Mouse (Mus musculus) cerebellum, adult 8-10 months (tissue): ENCODE results near the gene Cadps2.

ENCODE experiments used
- DNase-seq: peaks from one replicate; pipeline ENCODE4 v3.0.0; 2022

Gene Cadps2

DNA sequence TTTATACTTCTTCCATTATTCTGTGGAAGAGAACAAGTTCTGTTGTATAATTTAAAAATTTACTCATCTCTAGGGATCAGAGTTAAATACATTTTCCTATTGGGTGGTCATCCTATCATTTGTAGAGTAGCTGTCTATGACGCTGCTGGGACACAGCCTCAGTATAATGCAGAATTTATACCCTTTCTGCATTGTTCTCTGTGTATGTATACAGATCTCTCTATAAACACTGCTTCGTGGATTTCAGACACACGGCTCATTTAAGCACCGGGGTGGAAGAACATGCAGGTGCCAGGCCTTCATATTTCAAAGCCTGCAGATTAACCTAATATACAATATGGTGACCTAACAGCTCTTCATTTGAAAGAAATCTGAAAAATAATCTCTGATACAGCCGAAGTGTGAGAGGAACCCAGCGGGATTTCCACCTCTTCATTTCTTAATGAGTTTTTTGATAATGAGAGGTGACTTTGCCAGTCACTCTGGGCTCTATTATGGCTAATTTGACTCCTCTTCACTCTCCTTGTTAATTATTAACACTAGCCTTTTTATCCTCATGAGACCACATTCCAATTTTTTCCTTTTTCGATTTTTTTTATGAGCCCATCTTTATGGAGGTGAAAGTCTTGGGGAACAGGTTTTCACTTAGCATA lies 501.7 kb downstream of the Cadps2 start:
- no peak for DNase-seq

DNA sequence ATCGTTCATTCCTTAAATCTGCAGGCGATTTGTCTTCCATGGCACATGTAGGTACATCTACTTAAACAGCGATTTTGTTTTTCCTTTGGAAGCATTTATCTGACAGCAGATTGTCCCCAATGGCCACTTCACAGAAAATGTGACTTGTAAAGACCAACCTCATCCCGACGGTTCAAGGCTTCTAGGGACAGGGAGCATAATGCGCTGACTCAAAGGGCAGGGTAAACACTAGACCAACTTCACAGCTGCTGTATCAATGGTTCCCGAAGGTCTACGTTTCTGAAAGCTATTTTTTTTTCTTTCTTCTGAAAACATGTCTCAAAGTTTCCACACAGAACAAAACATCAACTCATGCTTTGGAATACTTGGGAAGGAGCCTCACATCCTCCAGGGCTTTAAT lies 524.3 kb downstream of the Cadps2 start:
- no peak for DNase-seq

DNA sequence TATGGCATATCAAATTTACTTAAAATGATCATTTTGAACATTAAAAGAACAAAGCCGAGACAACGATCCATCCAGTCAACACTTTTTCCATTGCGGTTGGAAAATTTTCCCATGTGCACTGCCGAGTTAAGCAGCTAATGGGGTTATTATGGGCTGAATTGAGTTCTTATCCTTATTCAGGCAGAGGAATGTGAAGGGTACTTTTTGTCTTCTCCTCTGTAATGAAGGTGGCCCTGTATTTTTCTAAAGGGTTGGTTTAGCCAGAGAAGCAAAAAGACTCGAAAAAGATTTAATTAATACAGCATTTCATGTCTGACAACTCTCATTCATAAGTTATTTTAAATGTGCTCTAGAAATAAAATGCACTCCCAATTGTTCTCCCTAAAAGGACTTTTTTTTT lies 524.9 kb downstream of the Cadps2 start:
- DNase-seq = no peak

DNA sequence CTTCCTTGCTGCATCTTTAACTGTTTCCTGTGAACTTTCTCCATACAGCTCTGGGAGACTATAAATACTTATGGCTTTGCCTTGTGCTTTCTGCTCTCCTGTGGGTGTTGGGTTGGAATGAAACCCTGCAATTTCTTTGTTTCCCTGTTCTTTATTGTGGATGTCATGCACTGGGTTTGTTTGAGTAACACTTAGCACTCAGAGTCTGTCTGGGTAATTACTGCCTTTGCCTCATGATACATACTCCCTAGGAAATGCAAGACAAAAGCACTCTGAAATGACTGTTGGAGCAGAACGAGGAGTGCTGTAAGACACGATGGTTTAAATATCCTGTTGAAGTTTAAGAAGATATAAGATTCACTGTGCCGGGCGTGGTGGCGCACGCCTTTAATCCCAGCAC lies 533.2 kb downstream of the Cadps2 start:
- no peak for DNase-seq

DNA sequence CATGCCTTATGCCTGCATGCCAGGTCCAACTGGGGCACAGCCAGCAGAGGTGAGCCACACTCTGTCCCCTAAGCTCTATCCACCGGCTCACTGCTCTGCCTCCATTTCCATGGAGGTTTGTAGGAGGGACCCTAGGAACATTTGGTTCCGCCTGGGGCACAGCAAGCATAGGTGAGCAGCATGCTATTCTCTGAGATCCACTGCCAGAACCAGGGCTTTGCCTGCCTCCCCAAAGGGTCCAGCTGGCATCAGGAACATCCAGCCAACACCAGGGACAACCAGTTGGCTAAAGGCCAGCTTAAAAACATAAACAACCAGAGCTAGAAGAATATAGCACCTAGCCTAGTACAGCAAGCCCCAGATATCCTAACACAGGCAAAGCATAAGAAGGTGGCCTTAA lies 540.6 kb downstream of the Cadps2 start:
- peak; percentile 41 for DNase-seq

DNA sequence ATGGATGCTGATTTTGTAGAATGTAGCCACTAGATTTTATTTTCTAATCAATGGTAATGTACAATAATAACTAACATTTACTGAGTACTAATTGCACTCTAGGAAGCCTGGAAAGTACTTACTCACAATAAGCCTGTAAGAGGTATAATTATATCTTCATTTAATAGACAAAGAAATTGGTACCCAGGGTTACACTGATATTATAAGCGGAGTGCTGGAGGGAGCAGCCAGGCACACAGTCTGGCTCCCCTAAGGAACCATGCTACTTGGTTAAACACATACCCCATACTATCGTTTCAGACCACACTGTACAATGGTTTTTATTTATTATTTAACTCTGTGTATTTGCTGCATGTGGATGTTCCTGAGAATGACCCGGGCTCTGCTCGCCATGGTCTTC lies 544.5 kb downstream of the Cadps2 start:
- DNase-seq = no peak

DNA sequence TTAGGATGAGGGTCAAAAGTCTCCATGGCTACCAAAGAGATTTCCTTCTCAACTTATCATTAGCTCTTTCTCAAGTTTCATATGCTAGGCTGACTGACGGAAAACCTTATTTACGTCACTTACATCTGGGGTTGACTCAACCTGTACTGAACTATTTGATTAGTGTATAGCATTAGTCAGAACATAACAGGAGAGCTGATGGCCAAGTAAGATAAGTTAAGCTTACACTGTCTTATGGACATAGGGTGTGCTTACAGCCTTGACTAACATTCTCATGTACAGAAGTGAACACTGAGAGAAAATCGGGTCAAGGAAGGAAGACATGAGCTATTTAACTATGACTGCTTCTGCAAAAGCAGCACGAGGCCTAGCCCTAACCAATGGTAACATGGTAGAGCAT lies 550.5 kb downstream of the Cadps2 start:
- DNase-seq = no peak

DNA sequence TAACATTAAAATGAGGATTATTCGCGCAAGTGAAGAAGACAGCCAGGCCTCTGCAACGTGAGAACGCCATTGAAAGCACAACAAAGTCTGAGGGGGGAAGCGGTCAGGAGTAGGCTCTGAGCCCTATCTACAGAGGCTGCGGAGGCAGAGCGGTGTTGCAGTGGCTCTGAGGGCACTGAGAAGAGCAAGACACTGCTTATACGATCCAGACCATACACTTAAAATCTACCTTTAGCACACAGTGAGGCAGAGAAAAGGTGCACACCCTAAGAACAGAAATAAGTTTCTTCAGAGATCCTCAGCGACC lies 557.8 kb downstream of the Cadps2 start:
- no peak for DNase-seq

DNA sequence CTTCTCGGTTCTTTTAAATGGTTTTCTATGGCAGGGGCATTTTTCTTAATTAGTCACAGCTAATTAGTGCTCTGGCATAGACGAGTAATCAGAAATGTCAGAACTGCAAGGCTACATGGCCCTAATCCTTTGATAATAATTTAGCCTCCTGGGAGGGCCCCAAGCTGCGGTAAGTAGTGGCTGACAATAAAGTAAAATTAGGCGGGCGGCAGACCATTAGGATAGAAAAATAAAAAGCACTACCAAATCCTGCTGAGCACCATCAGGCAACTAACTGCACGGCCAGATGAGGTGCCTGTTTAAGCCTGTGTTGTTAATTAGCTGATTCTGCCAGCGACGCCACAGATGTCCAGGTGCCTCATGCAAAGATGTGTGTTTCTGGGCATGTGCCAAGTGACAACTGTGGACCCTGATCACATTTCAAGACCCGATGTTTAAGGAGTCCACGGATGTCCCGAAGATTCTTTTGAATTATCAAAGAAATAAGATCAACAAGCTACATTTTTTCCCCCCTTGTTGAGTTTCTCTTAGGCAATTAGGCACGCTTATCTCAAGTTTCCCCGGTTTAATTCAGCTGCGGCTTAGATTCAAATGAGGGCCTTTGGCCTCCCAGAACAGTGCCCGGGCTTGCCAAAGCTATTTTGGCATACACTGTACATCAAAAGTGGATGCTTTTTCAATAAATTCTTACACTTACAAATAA lies 558.3 kb downstream of the Cadps2 start:
- no peak for DNase-seq

DNA sequence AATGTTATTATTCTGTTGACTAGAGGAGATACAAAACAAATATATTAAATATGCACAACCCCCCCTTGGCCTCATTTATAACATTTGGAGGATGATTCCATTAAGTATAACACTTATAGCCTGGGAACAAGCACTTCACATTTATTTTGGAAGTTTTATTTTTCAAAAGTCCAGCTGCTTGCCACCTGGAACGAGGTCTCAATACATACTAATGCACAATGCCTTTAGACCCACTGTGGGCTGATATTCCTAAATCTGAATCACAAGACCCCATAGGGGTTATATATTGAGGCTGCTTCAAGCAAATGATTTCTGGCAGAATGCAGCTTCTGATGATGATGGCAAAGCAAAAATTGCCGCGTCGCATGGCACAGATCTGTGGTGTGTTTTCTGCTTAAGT lies 565.7 kb downstream of the Cadps2 start:
- no peak for DNase-seq

DNA sequence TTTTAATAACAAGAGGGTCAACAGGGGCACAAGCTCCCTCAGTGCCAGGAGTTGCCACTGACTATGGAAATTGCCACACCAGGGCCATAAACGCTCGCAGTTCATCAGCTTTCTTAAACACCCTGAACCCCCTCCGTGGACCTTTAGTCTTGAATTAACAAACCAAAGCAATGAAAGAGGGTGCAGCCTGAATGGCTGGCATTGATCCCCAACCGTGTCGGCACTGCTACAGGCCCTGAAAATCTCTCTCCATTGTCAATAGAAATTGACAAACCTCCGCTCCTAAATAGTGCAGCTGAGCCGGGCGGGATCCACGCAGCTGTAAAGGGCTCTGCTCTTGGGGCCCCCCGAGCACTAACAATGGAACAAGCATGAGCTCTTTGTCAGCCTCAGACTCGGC lies 566.2 kb downstream of the Cadps2 start:
- no peak for DNase-seq

DNA sequence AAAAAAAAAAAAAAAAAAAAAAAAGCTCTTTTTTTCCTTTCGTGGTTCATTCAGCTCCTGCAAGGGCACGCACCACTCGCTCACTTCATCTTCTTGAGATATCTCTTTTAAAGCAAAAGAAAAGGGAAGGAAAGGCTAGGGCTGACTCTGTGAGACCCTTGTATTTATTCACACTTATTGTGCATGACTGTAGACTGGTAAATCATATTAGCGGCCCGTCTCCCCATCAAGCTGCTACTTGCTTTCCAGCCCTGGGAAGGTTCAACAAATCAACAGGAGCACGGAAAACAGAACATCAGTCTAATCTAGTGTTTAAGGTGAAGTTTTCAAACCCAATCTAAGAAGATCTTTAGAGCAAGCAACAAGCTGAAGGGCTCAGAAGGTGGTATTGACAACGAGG lies 566.7 kb downstream of the Cadps2 start:
- no peak for DNase-seq

DNA sequence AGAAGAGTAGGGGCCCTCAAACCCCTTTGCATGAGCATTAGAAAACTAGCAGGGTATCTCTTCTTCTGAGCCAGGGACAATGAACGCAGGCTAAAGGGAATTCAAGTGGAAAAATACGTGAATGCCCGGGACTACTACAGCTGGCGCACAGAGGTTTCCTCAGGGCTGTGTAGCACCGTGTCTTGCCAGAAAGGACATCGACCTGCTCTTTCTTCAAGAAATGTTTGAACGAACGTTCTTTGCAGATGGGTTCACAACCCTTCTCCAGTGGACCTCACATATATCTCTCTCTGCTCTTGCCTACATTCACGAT lies 578.5 kb downstream of the Cadps2 start:
- DNase-seq = no peak

DNA sequence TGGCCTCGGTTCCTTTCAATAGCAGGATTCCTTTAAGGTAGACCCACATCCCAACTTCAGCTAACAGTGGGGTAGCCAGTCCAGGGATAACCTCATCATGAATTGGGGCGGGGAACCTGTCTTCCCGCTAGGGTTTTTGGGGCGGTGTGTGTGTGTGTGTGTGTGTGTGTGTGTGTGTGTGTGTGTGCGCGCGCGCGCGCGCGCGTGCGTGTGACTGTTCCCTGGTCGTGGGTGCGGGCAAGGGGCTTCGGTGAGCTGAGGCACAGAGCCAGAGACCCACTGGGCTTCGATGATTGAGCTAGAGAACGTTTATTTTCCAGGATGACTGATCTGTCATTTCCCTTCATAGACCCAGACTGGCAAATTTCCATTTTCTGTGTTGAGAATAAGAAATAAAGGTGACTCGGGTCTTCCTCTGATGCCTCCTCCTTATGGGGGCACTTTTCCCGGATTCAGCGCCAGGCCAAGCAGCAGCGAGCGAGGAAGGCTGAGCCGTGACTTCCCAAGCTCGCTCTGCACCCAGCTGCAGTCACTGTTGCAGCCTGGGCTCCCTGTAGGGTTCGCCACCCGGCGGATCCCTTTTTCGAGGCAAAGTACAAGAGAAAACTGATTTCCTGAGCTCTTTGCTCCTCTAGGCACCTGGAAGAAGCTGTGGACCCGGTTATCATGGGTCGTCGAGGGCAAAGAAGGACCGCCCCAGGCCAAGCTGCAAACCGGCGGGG lies 579.0 kb downstream of the Cadps2 start:
- no peak for DNase-seq

DNA sequence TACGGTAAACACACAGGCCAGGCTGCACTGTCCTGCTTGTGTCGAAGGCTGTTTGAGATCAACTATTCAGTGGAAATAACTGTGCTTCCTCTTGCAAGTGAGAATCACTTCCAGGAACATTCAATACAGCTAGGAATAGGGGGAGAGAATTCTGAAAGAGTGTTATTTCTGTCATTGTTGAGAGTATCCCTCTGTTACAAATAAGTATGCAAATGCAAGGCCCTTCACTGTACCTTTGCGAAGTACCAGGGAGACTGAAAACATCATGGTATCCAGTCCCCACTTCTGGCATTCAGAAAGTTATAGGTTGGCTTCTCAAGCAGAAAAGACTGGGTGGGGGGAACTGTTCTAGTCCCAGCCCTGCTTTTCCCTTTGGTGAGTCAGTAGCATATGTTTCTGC lies 581.2 kb downstream of the Cadps2 start:
- DNase-seq = no peak

DNA sequence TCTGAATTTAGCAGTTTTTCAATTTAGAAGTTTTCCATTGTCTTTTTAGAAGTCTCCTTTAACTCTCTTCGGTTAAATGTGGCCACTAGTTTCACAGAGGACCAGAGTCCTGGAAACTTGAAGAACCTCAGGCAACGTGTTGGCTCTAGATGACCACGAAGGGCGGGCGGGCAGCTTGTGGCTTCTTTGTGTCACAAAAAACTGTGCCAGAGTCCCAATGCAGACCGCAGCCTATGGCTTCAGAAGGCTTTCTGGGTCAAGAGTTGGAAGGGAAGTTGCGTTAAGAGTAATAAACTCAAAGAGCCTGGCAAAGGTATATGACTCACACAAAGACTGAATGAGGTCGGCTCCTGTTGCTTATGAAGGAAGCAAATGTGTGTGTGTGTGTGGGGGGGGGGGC lies 584.1 kb downstream of the Cadps2 start:
- no peak for DNase-seq

DNA sequence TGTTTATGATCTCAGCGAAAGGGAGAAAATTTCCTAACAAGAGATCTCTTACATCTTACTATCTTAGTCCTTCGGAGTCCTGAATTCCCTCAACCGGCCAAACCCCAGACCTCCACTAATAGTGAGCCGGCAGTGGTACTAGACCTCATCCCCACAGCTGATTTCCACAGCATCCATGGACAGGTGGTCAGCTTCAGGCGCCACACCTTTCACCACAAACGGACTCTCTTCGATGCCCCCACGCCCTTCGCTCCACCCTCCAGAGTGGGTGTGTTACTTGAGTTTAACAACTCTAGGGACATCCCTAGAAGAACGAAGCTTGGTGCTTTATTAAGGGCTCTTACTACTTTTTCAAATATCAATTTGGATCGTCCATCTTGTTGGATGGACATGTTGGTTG lies 584.6 kb downstream of the Cadps2 start:
- DNase-seq = no peak

DNA sequence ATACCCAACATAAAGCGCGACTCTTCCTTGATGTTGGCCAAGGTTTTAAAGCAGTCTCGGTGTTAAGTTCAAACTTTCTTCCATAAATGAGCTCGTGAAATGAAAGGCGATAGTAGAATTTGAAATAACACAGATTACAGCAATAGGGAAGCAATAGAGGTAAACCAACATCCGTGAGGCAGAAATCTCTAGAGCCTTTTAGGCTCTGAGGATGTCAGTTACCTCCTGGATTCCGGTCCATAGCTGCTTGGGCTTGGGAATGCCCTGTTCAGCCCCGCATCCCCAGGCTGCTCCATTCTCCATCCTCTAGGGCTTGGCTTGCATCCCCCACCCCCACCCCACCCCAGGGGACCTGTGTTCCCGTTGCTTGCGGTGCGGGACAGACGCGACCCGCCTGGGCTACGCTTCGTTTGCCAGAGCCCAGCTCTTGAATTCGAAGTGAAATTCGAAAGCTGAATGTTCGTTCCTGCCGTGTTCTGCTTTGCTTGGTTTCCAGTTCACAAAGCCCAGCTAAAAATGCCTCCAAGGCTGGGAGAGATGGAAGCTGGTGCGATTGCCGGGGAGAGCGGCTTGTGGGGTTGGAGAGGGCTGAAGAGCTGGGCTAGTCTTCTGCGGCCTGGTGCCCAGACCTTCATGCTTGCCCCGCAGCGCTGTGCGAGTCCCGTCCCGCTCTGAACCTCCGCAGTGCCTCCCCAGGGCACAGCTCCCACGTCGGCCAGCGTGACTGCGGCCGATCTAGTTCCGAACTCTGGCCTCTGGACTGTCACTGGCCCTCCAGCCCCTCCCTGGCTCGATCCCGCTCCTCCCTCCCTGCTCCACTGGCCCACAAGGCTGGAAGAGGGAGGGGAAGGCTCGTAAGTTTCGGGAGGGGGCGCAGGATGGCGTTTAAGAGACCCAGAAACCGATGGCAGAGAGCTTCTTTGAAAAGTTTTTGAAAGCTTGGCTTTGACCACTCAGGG lies 585.6 kb downstream of the Cadps2 start:
- DNase-seq = no peak

DNA sequence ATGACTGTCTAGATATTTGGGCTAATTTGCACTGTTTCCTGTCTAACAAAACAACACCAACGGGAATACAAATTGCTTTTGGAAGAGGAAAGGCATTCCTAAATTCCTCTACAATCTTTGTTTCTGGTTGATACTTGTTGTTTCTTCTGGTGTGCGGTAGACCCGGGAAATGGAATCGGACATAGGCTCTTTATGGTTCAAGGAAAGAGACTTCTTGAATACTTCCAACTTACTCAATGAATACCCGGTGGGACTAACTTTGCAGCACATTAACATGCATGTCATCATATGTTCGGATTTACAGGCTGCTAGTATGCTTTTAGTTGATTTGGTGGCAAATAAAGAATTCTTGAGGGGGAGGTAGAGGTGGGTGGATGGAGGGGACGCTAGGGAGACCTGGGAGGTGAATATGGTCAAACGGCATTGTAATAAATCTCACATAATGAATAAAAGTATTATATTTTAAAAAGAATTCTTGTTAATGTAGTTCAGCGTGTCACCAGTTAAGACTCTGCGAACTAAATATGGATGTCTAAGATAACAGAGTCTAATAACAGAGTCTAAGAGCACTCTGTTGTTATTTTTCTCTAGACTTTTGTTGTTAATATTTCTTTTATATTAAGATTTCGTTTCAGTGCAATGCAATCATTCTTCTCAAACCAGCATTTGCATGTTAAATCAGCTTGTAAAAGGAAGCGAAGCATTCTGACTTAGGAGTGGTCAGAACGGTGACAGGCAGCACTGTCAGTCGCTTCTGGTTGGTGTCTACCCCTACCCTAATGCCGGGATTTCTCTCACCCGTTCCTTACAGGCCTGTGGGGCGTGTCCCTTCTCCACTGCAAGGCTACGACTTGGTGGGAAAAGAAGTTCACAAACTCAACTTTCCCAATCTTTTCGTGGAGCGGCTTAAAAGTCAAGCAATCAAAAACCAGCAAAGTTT lies 586.8 kb downstream of the Cadps2 start:
- no peak for DNase-seq

DNA sequence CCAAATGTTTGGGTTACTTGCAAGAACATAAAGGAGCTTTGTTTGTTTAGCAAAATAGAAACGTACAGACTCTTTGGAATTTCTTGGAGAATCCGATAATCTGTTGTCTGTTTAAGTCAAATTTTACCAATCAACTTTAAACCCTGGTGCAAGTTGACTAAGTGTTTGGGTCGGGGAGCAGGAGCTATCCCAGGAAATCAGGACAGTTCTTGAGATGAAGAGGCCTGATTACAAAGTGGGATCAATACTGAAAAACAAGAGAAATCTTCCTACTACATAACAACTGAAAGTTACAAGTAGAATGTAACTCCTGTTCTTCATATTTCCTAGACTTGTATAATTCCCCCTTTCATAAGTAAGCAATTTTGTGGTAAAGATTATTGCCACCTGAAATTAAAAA lies 587.8 kb downstream of the Cadps2 start:
- no peak for DNase-seq

DNA sequence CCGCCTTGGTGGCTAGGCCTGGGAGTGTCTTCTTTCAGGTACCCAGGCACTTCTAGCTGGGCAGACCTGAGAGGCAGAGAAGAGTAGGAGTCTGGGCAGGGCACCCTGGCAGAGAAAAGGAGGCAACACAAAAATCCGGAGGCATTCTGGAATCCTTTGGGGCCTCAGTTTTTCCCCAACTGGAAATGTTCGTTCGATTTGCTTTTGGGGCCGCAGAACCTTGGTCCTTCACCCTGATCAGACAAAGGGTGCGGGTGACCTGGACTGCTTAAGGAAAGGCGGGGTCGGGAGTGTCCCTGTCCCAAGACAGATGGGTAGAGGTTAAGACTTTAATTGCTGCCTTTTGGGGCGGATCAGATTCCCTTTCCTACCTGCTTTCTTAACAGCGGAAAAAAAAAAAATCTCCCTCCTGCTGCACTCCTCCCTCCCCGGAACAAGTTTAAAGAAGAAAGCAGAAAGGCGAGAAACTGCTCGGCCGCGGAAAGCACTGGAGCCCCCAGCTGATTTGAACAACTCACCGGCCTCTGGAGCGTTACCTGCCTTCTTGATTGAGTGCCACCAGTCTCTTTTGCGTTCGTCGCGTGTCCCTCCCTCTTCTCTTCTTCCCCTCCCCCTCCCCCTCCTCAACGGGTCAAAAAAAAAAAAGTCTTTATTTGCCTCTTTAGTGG lies 588.8 kb downstream of the Cadps2 start:
- DNase-seq = no peak
